ENCODE assay signal across 12 mouse cellular contexts in genomic region chr9:105214434-105214833, GRCm38 (mm10).
DNase-seq lines count a peak whose midpoint lies in the region; ATAC-seq and TF ChIP-seq lines count a peak whose summit lies in the region.
"Had no signal": no experiment of that assay in that cellular context is flagged by ENCODE, and none has a peak within 500 bp of the region (broad histone marks: within the 10 kb centered on the region; RNA-seq: fewer than 3 reads in every experiment).

No protein-coding gene starts in this region.

- H3K27ac ChIP-seq in forebrain, postnatal 0 days (ENCODE audit: low read depth, low read length) = no peak overlapping the region
- H3K27ac ChIP-seq in forebrain, embryonic 14.5 days (ENCODE audit: low read depth, low read length) = no peak overlapping the region
- H3K27ac ChIP-seq: heart, embryonic 15.5 days; limb, embryonic 15.5 days had no signal

- H3K27me3 ChIP-seq in forebrain, postnatal 0 days (ENCODE audit: insufficient read depth, low read length) = no peaks in the 10 kb centered on the region
- H3K27me3 ChIP-seq in forebrain, embryonic 14.5 days (replicated peaks; ENCODE audit: control insufficient read depth, insufficient read depth, low read length) = no peaks in the 10 kb centered on the region
- H3K27me3 ChIP-seq: heart, embryonic 15.5 days; limb, embryonic 15.5 days had no signal

- TF ChIP-seq CTCF in forebrain, postnatal 0 days (IDR thresholded peaks at IDR 0.05; ENCODE audit: low read depth) = peak; percentile 51
- peak; percentile 52 for TF ChIP-seq CTCF in lung, adult 2 months (IDR thresholded peaks at IDR 0.05; ENCODE audit: insufficient read depth, low read length)

- ATAC-seq in forebrain, postnatal 0 days = no peak; the same call in 1 of the 2 replicates
- no peak for ATAC-seq in forebrain, embryonic 14.5 days

- WGBS in forebrain, postnatal 0 days = 59% methylated on average over 4 of the region's 4 CpGs
- WGBS in forebrain, embryonic 14.5 days = 58% methylated on average over 4 of the region's 4 CpGs
- WGBS in lung, adult 2 months = 36% methylated on average over 4 of the region's 4 CpGs

- no peaks in the 10 kb centered on the region for H3K36me3 ChIP-seq in forebrain, postnatal 0 days (ENCODE audit: insufficient read depth)
- H3K36me3 ChIP-seq in forebrain, embryonic 14.5 days (ENCODE audit: control insufficient read depth, insufficient read depth, low read length) = no peaks in the 10 kb centered on the region
- H3K36me3 ChIP-seq: heart, embryonic 15.5 days; limb, embryonic 15.5 days had no signal

- no peak for DNase-seq in forebrain, postnatal 0 days
- no peak for DNase-seq in forebrain, embryonic 14.5 days (ENCODE audit: low spot score)
- DNase-seq in lung, adult 2 months = no peak
- no peak for DNase-seq in lung, postnatal 25 days (ENCODE audit: low spot score)
- DNase-seq in brain, adult 2 months (ENCODE audit: low read depth, low spot score) = peak; percentile 83
- DNase-seq in layer of hippocampus, postnatal 14 days (ENCODE audit: low spot score in 2 of 2) = peak; percentile 6 to 19
- DNase-seq in cerebellum, adult 11-12 months = no peak
- no peak for DNase-seq in kidney, adult 18-20 months
- DNase-seq: gastrocnemius, postnatal 25 days; lung, postnatal 4 days had no signal

- no peak for TF ChIP-seq POLR2A in lung, adult 2 months (IDR thresholded peaks at IDR 0.05; ENCODE audit: borderline replicate concordance, extremely low read depth, low read depth, low read length)

- no peak overlapping the region for H3K4me3 ChIP-seq in forebrain, postnatal 0 days (ENCODE audit: low read depth, low read length)
- no peak overlapping the region for H3K4me3 ChIP-seq in forebrain, embryonic 14.5 days (ENCODE audit: low read depth, low read length)
- H3K4me3 ChIP-seq in lung, adult 2 months (replicated peaks; ENCODE audit: extremely low read depth, low read depth, low read length) = no peak overlapping the region
- H3K4me3 ChIP-seq: heart, embryonic 15.5 days; limb, embryonic 15.5 days had no signal

- no peak overlapping the region for H3K9ac ChIP-seq in forebrain, postnatal 0 days
- H3K9ac ChIP-seq in forebrain, embryonic 14.5 days (ENCODE audit: low read length) = no peak overlapping the region
- H3K9ac ChIP-seq: heart, embryonic 15.5 days; limb, embryonic 15.5 days had no signal

- no peak overlapping the region for H3K4me2 ChIP-seq in forebrain, postnatal 0 days (ENCODE audit: low read depth)
- no peak overlapping the region for H3K4me2 ChIP-seq in forebrain, embryonic 14.5 days (ENCODE audit: low read length)
- H3K4me2 ChIP-seq: heart, embryonic 15.5 days; limb, embryonic 15.5 days had no signal

- H3K4me1 ChIP-seq in forebrain, postnatal 0 days (ENCODE audit: insufficient read depth) = no peaks in the 10 kb centered on the region
- no peaks in the 10 kb centered on the region for H3K4me1 ChIP-seq in forebrain, embryonic 14.5 days (ENCODE audit: control insufficient read depth, insufficient read depth, low read length)
- no peaks in the 10 kb centered on the region for H3K4me1 ChIP-seq in lung, adult 2 months (ENCODE audit: control insufficient read depth, insufficient read depth, low read length)
- H3K4me1 ChIP-seq: heart, embryonic 15.5 days; limb, embryonic 15.5 days had no signal

- H3K9me3 ChIP-seq in forebrain, postnatal 0 days (ENCODE audit: low read length) = no peaks in the 10 kb centered on the region
- no peaks in the 10 kb centered on the region for H3K9me3 ChIP-seq in forebrain, embryonic 14.5 days (replicated peaks; ENCODE audit: control insufficient read depth, low read length)
- H3K9me3 ChIP-seq: heart, embryonic 15.5 days; limb, embryonic 15.5 days had no signal

Comparison
In these comparisons a context has a peak if more than half of its experiments do, and no peak if none do; other contexts are left out.
1. DNase-seq: peak in brain, adult 2 months (single experiment) and layer of hippocampus, postnatal 14 days (2 of 2); none in forebrain, postnatal 0 days (single experiment), forebrain, embryonic 14.5 days (single experiment), lung, adult 2 months (single experiment), lung, postnatal 25 days (single experiment), cerebellum, adult 11-12 months (single experiment) and kidney, adult 18-20 months (single experiment).